Mouse (Mus musculus) C2C12 (cell line): ENCODE data around the gene Gm28036. TPM values are rescaled to one million over a fixed set of nuclear protein-coding genes. Genes with fewer than 3 reads are reported as not detected.
"Not testable (repeated sequence)": the region's sequence is repeated elsewhere in the genome, so short reads cannot be mapped to it uniquely, and the experiment has no call there.

ENCODE experiments used
- H3K27me3 ChIP-seq: one replicate; pipeline ENCODE4 v1.6.1; 2011; ENCODE audit not compliant: control insufficient read depth, insufficient read depth, insufficient read length
- H3K36me3 ChIP-seq: one replicate; pipeline ENCODE4 v1.6.1; 2011; ENCODE audit not compliant: control insufficient read depth, insufficient read depth
- H3K4me3 ChIP-seq: one replicate; pipeline ENCODE4 v1.5.1; 2011; ENCODE audit warnings: mild to moderate bottlenecking, control low read depth; ENCODE audit not compliant: poor library complexity, insufficient read depth, severe bottlenecking
- H3K79me2 ChIP-seq: one replicate; pipeline ENCODE4 v1.6.1; 2011; ENCODE audit not compliant: control insufficient read depth, insufficient read depth
- H3K79me3 ChIP-seq: one replicate; pipeline ENCODE4 v1.6.1; 2011; ENCODE audit warnings: low read depth, control low read depth
- H3ac ChIP-seq: one replicate; pipeline ENCODE3; 2011; ENCODE audit warnings: low read depth; ENCODE audit not compliant: control insufficient read depth, insufficient read length
- CEBPB ChIP-seq: IDR thresholded peaks from one replicate; pipeline ENCODE4 v1.6.1; 2011; ENCODE audit warnings: low read depth, mild to moderate bottlenecking, control low read depth, moderate library complexity
- CTCF ChIP-seq: IDR thresholded peaks from one replicate; pipeline ENCODE4 v1.5.1; 2011; ENCODE audit not compliant: control insufficient read depth, insufficient read depth, insufficient read length
- FOSL1 ChIP-seq: IDR thresholded peaks from one replicate; pipeline ENCODE4 v1.8.0; 2011; ENCODE audit warnings: mild to moderate bottlenecking, low read length; ENCODE audit not compliant: poor library complexity, insufficient read depth, severe bottlenecking
- MAX ChIP-seq: IDR thresholded peaks from one replicate; pipeline ENCODE4 v1.6.1; 2011; ENCODE audit warnings: mild to moderate bottlenecking, control low read depth
- MYOD1 ChIP-seq: IDR thresholded peaks from one replicate; pipeline ENCODE4 v1.6.1; 2011; ENCODE audit warnings: low read depth; ENCODE audit not compliant: control insufficient read depth, insufficient read length
- MYOG ChIP-seq: IDR thresholded peaks from one replicate; pipeline ENCODE4 v1.6.1; 2011; ENCODE audit not compliant: control insufficient read depth, insufficient read length; ENCODE audit errors: extremely low read depth
- USF1 ChIP-seq: IDR thresholded peaks from one replicate; pipeline ENCODE4 v1.6.1; 2011; ENCODE audit warnings: low read depth, mild to moderate bottlenecking, control low read depth, moderate library complexity
- polyA plus RNA-seq: library from polyadenylated mRNA; unstranded; fragments of >200 nt; fragmentation: generic; extraction: Trizol; gene quantifications from one replicate; pipeline ENCODE4 v1.2.1, GENCODE M21; 2012; ENCODE audit warnings: missing spikeins

The Gm28036 gene
- polyA plus RNA-seq, 1 experiment, result 15.3 TPM

DNA sequence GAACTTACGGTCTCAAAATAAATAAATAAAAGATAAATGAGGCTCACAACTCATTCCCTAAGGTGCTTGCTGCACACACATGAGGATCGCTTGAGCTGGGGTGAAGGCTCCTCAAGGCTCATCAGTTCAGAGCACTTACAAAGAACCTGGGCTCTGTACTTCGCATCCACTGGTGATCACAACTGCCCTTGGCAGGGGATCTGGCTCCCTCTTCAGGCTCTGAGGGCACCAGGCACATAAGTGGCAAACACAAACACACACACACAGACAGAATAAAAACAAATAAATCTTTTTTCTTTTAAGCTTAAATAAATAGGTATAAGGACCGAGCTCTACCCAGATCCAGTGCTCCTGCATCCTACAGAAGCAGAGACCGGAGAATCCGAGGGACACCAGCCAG lies 8.8 kb upstream of the Gm28036 start:
- no peaks in the 10 kb centered on the region for H3K79me3 ChIP-seq
- H3K79me2 ChIP-seq, result no peaks in the 10 kb centered on the region
- peaks cover 35% of the 10 kb centered on the region for H3K36me3 ChIP-seq
- no peak overlapping the region for H3ac ChIP-seq
- H3K27me3 ChIP-seq, result no peaks in the 10 kb centered on the region
- H3K4me3 ChIP-seq, result no peak overlapping the region
- TF ChIP-seq MAX, result no peak
- no peak for TF ChIP-seq MYOG
- no peak for TF ChIP-seq CEBPB
- no peak for TF ChIP-seq FOSL1
- TF ChIP-seq USF1, result no peak
- TF ChIP-seq CTCF, result no peak
- no peak for TF ChIP-seq MYOD1

- no peaks in the 10 kb centered on the region for H3K79me2 ChIP-seq
- H3K4me3 ChIP-seq, result no peak overlapping the region
- TF ChIP-seq CEBPB (no peak), USF1 (no peak), FOSL1 (no peak), MAX (no peak), MYOG (no peak), MYOD1 (no peak), CTCF (no peak)
- no peaks in the 10 kb centered on the region for H3K79me3 ChIP-seq
- no peak overlapping the region for H3ac ChIP-seq
- no peaks in the 10 kb centered on the region for H3K27me3 ChIP-seq
- peaks cover 29% of the 10 kb centered on the region for H3K36me3 ChIP-seq
Measured at GRCm38 (mm10) chr2:156134161-156134560, 7.3 kb upstream of the Gm28036 start.

DNA sequence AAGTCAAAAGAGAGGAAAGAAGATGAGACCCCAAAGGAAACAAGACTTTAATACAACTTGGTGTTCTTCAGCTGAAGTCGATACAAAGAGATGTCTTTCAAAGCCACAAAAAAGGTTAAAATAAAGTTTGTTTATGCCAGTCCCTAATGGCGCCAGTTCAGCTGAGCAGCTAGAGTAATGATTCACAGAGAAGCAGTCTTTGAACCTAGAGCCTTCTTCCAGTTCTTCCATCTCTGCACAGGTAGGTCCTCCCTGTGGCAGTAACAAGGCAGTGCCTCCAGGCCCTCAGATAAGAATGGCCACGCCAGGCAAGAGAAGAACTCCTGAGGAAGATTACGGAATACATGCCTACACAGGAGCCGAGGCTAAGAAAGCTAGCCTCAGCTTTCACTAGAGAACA lies 3.2 kb downstream of the Gm28036 start:
- TF ChIP-seq FOSL1 (no peak), USF1 (no peak), CTCF (no peak), MYOG (no peak), MYOD1 (no peak), CEBPB (no peak), MAX (no peak)
- Histone ChIP-seq H3K27me3 (no peaks in the 10 kb centered on the region), H3K79me2 (no peaks in the 10 kb centered on the region), H3ac (no peak overlapping the region), H3K4me3 (no peak overlapping the region), H3K79me3 (no peaks in the 10 kb centered on the region), H3K36me3 (peaks cover 31% of the 10 kb centered on the region)

DNA sequence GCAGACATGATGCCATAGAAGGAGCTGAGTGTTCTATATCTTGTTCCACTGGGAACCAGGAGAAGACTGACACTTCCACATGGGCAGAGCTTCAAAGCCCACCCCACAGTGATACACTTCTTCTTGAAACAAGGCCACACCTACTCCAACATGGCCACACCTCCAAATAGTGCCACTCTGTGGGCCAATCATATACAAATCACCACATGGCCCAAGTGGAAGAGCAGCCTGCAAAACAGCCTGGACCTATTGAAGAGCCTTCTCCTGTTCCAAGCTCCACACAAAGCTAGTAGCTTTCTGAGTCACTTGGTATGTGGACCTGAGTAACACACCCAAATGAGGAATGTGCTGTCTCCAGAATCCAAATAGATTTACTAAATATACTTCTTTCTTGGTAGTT lies 7.3 kb downstream of the Gm28036 start:
- H3K27me3 ChIP-seq, result no peaks in the 10 kb centered on the region
- TF ChIP-seq MYOG (no peak), CEBPB (no peak), CTCF (no peak), MYOD1 (no peak), MAX (peak; percentile 62)
- H3K36me3 ChIP-seq, result peaks cover 12% of the 10 kb centered on the region

GRCm38 (mm10) chr2:156112080-156112423 lies 14.8 kb downstream of the Gm28036 start:
- peak overlapping the region; percentile 87 for H3K4me3 ChIP-seq
- H3ac ChIP-seq, result peak overlapping the region; percentile 52
- peaks cover 45% of the 10 kb centered on the region for H3K79me3 ChIP-seq
- H3K27me3 ChIP-seq, H3K36me3 ChIP-seq: not testable (repeated sequence)
- H3K79me2 ChIP-seq, result peaks cover 51% of the 10 kb centered on the region

More for the DNA sequence above, 7.3 kb downstream of the Gm28036 start:
- H3K79me2 ChIP-seq, result no peaks in the 10 kb centered on the region
- no peak overlapping the region for H3ac ChIP-seq
- H3K79me3 ChIP-seq, result no peaks in the 10 kb centered on the region
- H3K4me3 ChIP-seq, result no peak overlapping the region

- H3ac ChIP-seq, result peak within 1 kb of the TSS; percentile 96
- H3K27me3 ChIP-seq, result no peaks in the 10 kb centered on the region
- peaks cover 9% of the 10 kb centered on the region for H3K36me3 ChIP-seq
- TF ChIP-seq CEBPB (no peak), MYOD1 (no peak), FOSL1 (no peak), MYOG (no peak), MAX (no peak), CTCF (no peak), USF1 (no peak)
- peaks cover 56% of the 10 kb centered on the region for H3K79me2 ChIP-seq
- H3K79me3 ChIP-seq, result peaks cover 50% of the 10 kb centered on the region
- H3K4me3 ChIP-seq, result peak within 1 kb of the TSS; percentile 87
Measured at GRCm38 (mm10) chr2:156111358-156112079, 15.4 kb downstream of the Gm28036 start, which contains the start of the genes Cpne1 and Rbm12. Gene Cpne1 (minus strand): TSS chr2:156111965. Gene Rbm12 (minus strand): TSS chr2:156111978.
